Mouse (Mus musculus) neural tube, embryonic 13.5 days (tissue): Measurements from ENCODE around the gene Trmt44. TPM values are rescaled to one million over a fixed set of nuclear protein-coding genes. Genes with fewer than 3 reads are reported as not detected.
"Not testable (repeated sequence)": the region's sequence is repeated elsewhere in the genome, so short reads cannot be mapped to it uniquely, and the experiment has no call there.

ENCODE experiments used
- ATAC-seq: fragments of 200-750 bp; cut with Nextera tagmentation; 2 replicates; pipeline ENCODE4 v1.8.0; 2017; ENCODE audit warnings: low read depth, mild to moderate bottlenecking, moderate TSS enrichment, moderate library complexity
- H3K27ac ChIP-seq: fragments of 300-500 bp; sonication (generic); replicated peaks from 2 replicates; pipeline ENCODE4 v1.5.1; 2015; ENCODE audit warnings: moderate library complexity, mild to moderate bottlenecking, inconsistent platforms
- H3K27me3 ChIP-seq: fragments of 300-500 bp; sonication (generic); 2 replicates; pipeline ENCODE4 v1.6.1; 2015; ENCODE audit warnings: mild to moderate bottlenecking, inconsistent platforms
- H3K36me3 ChIP-seq: fragments of 300-500 bp; sonication (generic); 2 replicates; pipeline ENCODE4 v1.6.1; 2015; ENCODE audit warnings: mild to moderate bottlenecking, inconsistent platforms
- H3K4me1 ChIP-seq: fragments of 300-500 bp; sonication (generic); replicated peaks from 2 replicates; pipeline ENCODE4 v1.6.1; 2015; ENCODE audit warnings: inconsistent platforms
- H3K4me2 ChIP-seq: fragments of 300-500 bp; sonication (generic); 2 replicates; pipeline ENCODE4 v1.6.1; 2015; ENCODE audit warnings: inconsistent platforms, mild to moderate bottlenecking, moderate library complexity
- H3K4me3 ChIP-seq: fragments of 300-500 bp; sonication (generic); 2 replicates; pipeline ENCODE4 v1.5.1; 2015; ENCODE audit warnings: mild to moderate bottlenecking, inconsistent platforms
- H3K9ac ChIP-seq: fragments of 300-500 bp; sonication (generic); 2 replicates; pipeline ENCODE4 v1.6.1; 2015; ENCODE audit warnings: moderate library complexity, mild to moderate bottlenecking, inconsistent platforms
- H3K9me3 ChIP-seq: fragments of 300-500 bp; sonication (generic); 2 replicates; pipeline ENCODE4 v1.6.1; 2016; ENCODE audit warnings: inconsistent platforms
- WGBS: fragments of 180-500 bp; shearing (Covaris S2); methylation state at CpG from one replicate; pipeline ENCODE4 v1.1.7; 2015; 5-methylcytosine and 5-hydroxymethylcytosine counted together
- polyA plus RNA-seq: library from polyadenylated mRNA; unstranded; fragments of >200 nt; fragmentation: Nextera tagmentation; extraction: Ambion mirVana; gene quantifications from 2 replicates; pipeline ENCODE4 v1.2.1, GENCODE M21; 2015

Trmt44 gene
- polyA plus RNA-seq, 1 experiment from 2014 or later: 6.8 TPM

DNA sequence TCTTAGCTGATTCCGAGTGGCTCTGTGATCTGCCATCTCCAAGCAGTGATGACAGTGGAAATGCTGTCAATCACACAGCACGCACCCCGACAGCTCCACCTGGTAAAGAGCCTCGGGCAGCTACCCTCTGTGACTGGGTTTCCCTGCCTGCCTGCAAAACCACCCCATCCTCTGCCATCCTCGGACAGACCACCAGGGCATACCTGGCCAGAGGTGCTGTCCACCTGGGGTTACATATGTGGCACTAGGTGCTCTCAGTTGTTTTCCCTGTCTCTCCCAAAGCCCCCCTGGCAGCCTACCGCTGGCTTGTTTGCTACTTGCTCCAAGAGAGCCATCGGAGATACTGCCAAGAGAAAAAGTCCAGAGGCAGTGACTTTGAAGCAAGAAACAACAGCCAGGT lies 31.9 kb upstream of the Trmt44 start:
- no peak overlapping the region for H3K4me2 ChIP-seq
- ATAC-seq: no peak
- H3K27me3 ChIP-seq: no peaks in the 10 kb centered on the region
- peaks cover 44% of the 10 kb centered on the region for H3K36me3 ChIP-seq
- no peak overlapping the region for H3K27ac ChIP-seq
- no peak overlapping the region for H3K4me3 ChIP-seq
- H3K4me1 ChIP-seq: peaks cover 30% of the 10 kb centered on the region
- WGBS: 85% methylated on average over 7 of the region's 7 CpGs
- H3K9me3 ChIP-seq: no peaks in the 10 kb centered on the region
- H3K9ac ChIP-seq: no peak overlapping the region

DNA sequence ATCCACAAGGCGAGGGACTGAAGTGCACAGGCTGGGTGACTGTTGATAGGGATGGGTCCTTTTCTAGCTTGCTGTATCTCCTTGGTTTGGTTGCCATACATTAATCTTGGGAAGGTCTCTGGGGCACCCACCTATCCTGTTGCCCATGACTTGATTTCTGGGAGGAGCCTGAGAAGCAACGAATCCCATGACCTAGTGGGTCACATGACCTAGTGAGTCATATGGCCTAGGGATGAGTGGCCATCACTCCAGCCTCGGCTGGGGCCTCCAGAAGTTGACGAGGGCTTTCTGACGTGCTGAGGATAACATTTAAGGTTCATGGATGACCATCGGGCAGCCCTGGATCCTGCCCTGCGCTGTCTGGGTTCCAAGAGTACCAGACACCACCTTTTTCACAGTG lies 30.5 kb upstream of the Trmt44 start:
- Histone ChIP-seq H3K4me2 (no peak overlapping the region), H3K9me3 (no peaks in the 10 kb centered on the region), H3K27me3 (no peaks in the 10 kb centered on the region), H3K4me3 (no peak overlapping the region), H3K4me1 (peaks cover 30% of the 10 kb centered on the region), H3K36me3 (peaks cover 56% of the 10 kb centered on the region), H3K27ac (no peak overlapping the region), H3K9ac (no peak overlapping the region)
- ATAC-seq: no peak
- WGBS: 85% methylated on average over 7 of the region's 7 CpGs

DNA sequence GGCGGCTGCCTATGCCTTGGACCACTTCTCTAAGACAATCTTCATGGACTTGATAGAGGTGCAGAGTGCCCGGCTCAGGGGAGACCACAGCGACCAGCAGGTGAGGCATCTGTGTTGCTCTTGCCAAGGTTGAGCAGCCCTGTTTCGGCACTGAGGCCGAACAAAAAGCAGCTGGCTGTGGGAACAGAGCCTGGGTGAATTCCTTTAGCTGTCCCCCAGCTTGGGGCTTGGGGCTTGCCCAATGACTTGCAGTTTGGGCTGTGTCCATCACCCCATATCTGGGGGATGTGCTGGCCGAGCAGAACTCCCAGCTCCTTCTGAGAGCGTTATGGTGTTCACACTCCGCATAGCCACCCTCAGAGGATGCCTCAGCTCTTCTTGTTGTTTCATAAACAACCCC lies 26.7 kb upstream of the Trmt44 start:
- Histone ChIP-seq H3K9ac (no peak overlapping the region), H3K36me3 (peaks cover 82% of the 10 kb centered on the region), H3K4me1 (no peaks in the 10 kb centered on the region), H3K27me3 (no peaks in the 10 kb centered on the region), H3K27ac (no peak overlapping the region), H3K9me3 (no peaks in the 10 kb centered on the region), H3K4me3 (no peak overlapping the region), H3K4me2 (no peak overlapping the region)
- ATAC-seq: no peak
- 93% methylated on average over 8 of the region's 8 CpGs for WGBS

DNA sequence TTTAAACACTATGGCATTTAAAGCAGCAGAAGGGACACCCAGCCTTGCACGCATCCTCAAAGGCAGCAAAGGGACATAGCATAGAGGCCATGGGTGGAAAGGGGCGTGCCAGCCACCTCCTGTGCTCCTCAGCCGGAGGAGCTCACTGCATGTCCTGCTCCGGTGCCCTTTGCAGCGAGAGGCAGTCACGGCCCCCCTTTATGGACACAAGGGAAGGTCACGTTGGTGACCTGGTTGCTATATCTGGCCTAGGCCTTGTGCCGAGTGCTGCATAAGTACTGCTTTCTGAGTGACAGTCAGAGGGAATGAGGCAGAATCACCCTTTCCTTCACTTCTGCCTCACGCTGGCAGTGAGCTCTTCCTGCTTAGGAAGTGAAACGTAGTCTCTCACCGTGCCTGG lies 25.4 kb upstream of the Trmt44 start:
- Histone ChIP-seq H3K9me3 (no peaks in the 10 kb centered on the region), H3K4me1 (no peaks in the 10 kb centered on the region), H3K4me3 (no peak overlapping the region), H3K27ac (no peak overlapping the region), H3K9ac (no peak overlapping the region), H3K4me2 (no peak overlapping the region), H3K27me3 (no peaks in the 10 kb centered on the region), H3K36me3 (peaks cover 82% of the 10 kb centered on the region)
- 79% methylated on average over 11 of the region's 11 CpGs for WGBS
- ATAC-seq: no peak

DNA sequence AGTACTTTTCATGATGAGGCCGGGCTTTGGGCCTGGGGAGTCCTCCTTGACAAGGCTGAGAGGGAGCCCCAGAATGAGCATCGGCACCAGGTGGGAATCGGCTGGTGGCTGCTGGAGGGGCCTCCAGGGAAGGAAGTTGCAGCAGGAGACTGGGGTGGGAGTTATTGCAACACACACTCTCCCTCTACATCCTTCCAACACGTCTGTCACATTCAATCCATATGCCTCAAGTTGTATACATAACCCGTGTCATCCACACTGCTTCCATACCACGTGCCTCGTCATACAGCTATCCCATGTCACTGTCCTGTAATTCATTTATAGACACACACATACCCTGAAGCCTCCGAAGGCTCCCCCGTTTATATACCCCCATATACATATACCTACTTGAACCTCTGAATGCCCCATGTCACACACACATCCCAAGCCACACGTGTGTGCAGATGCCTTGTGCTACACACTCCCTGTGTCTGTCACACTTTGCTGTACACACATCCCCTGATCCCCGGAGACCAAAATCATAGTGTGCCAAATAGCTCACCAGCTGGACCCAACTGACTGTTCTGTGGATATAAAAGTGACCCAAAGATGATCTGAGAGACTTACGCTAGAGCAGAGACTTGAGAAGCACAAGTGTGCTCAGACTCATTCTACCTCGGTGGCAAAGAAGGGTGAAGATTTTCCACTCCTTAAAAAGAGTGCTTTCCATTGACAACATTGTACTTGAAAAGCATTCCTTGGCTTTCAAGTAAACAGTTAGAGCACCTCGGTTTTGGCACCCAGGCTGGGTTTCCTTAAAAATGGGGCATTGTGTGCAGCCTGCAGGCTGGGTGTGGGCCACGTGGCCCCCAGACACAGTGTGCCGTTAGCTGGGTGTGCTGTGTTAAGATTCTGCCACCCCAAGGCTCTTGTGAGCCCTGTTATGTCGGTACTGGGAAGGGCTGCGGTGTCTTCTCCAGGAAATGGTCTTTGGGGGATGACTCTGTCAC lies 21.6 kb upstream of the Trmt44 start:
- Histone ChIP-seq H3K9me3 (no peaks in the 10 kb centered on the region), H3K4me2 (no peak overlapping the region), H3K9ac (no peak overlapping the region), H3K27me3 (no peaks in the 10 kb centered on the region), H3K4me3 (no peak overlapping the region), H3K4me1 (no peaks in the 10 kb centered on the region), H3K36me3 (peaks cover 79% of the 10 kb centered on the region), H3K27ac (no peak overlapping the region)
- 87% methylated on average over 18 of the region's 18 CpGs for WGBS
- no peak for ATAC-seq

DNA sequence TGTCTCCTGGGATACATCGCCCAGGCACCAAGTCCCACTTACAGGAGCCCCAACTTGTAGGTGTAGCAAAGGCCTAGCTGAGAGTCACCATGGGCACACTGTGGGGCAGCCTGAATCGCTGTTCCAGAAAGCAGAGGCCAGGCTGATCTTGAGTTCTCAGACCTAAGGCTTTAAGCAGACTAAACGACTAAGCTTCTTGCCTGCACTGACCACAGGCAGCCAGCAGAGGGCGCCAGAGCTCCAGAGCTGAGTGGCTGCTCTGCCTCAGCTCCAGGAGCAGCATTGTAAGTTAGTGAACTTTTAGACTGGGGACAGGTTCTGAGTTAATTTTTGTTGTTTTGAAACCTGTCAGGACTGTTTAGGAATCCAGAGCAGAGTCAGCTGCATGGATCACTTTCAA lies 20.8 kb upstream of the Trmt44 start:
- Histone ChIP-seq H3K9ac (no peak overlapping the region), H3K9me3 (no peaks in the 10 kb centered on the region), H3K27me3 (no peaks in the 10 kb centered on the region), H3K4me2 (no peak overlapping the region), H3K4me3 (no peak overlapping the region), H3K36me3 (peaks cover 81% of the 10 kb centered on the region), H3K4me1 (no peaks in the 10 kb centered on the region), H3K27ac (no peak overlapping the region)
- WGBS: 19% methylated on average over 4 of the region's 4 CpGs
- ATAC-seq: 0 out of 2 replicates have a peak, but pooled peaks have one; percentile 43

DNA sequence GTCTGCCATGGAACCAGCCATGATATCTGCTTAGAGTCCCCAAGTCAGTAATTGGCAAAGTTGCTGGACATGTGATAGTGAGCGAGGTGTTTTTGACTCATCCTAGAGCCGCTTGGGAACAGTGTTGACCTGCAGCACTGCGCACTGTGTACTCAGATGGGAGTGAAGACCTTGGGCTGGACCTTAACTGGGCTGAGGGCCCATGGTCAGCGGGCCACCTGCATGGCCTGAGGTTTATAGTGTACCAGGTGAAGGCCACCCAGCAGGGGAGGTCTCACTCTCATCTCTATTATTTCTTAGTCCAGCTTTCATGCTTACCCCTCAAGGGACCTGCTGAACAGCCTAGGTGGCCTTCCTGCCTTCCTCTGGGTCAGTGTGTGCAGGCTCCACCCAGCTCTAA lies 19.9 kb upstream of the Trmt44 start:
- no peaks in the 10 kb centered on the region for H3K27me3 ChIP-seq
- peaks cover 4% of the 10 kb centered on the region; the same call in 1 of the 2 replicates for H3K9me3 ChIP-seq
- no peak for ATAC-seq
- H3K4me3 ChIP-seq: no peak overlapping the region
- H3K4me1 ChIP-seq: no peaks in the 10 kb centered on the region
- H3K4me2 ChIP-seq: no peak overlapping the region
- no peak overlapping the region for H3K9ac ChIP-seq
- no peak overlapping the region for H3K27ac ChIP-seq
- H3K36me3 ChIP-seq: peaks cover 81% of the 10 kb centered on the region
- 94% methylated on average over 4 of the region's 4 CpGs for WGBS

DNA sequence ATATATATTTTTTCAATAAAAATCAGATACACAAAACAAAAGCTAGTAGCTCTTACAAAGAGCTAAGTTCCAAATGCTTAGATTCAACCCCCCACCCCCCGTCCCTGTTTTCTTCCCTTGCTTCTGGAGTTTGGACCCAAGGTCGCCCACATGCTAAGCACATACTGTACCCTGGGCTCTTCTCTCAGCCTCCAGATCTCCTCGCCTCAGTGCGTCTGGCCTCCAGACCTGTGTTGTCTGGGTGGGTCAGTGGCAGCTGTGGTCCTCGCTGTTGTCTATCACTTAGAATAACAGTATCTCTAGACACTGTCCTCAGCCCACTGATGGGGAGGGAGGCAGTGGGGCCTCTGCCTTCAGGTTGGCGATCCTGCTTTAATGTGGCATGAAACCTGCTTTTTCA lies 18.4 kb upstream of the Trmt44 start:
- H3K4me3 ChIP-seq: no peak overlapping the region
- no peak overlapping the region for H3K4me2 ChIP-seq
- H3K9me3 ChIP-seq: peaks cover 4% of the 10 kb centered on the region; the same call in 1 of the 2 replicates
- H3K4me1 ChIP-seq: no peaks in the 10 kb centered on the region
- 89% methylated on average over 6 of the region's 6 CpGs for WGBS
- no peak for ATAC-seq
- no peak overlapping the region for H3K27ac ChIP-seq
- H3K27me3 ChIP-seq: no peaks in the 10 kb centered on the region
- peaks cover 82% of the 10 kb centered on the region for H3K36me3 ChIP-seq
- H3K9ac ChIP-seq: no peak overlapping the region

DNA sequence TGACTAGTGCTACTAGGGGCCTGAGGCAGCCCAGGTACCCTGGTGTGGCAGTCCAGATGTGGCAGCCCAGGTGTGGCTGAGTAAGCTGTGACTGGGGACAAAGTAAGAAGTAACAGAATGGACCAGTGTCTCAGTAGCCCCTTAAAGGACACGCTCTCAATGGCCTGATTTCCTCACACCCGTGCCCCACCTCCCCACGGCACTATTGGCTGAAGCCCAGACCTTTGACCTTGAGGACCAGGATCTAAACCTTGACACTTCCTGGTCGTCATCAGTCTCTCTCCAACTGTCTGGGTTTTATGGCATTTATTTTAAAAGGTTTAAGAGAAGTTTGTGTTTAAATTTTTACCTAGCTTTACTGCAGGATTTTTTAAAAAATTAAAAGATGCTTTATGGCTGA lies 18.0 kb upstream of the Trmt44 start:
- Histone ChIP-seq H3K27me3 (no peaks in the 10 kb centered on the region), H3K4me2 (no peak overlapping the region), H3K4me1 (no peaks in the 10 kb centered on the region), H3K9me3 (peaks cover 4% of the 10 kb centered on the region; the same call in 1 of the 2 replicates), H3K4me3 (no peak overlapping the region), H3K27ac (no peak overlapping the region), H3K36me3 (peaks cover 82% of the 10 kb centered on the region), H3K9ac (no peak overlapping the region)
- no peak for ATAC-seq
- 78% methylated on average over 4 of the region's 4 CpGs for WGBS

DNA sequence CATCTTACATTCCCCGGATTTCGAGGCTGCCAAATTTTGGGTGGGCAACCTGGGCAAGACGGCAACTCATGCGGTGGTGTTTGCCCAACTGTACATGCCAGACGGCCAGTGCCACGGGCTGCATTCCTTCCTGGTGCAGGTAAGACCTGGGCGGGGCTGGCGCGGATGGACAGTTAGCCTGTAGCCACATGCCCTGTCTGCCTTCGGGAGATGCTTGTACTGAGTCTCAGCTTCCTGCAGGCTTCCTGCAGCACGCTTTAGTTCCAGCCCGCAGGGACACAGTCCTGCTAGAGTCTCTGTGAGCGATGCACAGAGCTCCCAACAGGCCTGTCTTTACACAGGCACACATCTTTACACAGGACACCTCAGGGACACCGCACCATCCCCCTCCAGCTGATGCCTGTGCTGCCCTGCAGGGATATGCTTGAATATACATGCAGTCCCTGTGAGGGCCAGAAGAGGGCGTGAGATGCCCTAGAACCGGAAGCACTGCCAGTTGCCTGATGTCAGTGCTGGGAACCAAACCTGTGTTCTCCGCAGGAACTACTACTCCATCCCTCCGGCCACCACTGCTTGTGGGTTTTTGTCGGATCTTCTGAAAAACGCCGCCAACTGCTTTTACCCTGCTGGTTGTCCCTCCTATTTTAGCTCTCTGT lies 17.3 kb upstream of the Trmt44 start:
- Histone ChIP-seq H3K36me3 (peaks cover 80% of the 10 kb centered on the region), H3K27ac (no peak overlapping the region), H3K4me3 (no peak overlapping the region), H3K4me1 (no peaks in the 10 kb centered on the region), H3K27me3 (no peaks in the 10 kb centered on the region), H3K4me2 (no peak overlapping the region), H3K9ac (no peak overlapping the region), H3K9me3 (peaks cover 4% of the 10 kb centered on the region; the same call in 1 of the 2 replicates)
- no peak for ATAC-seq
- 85% methylated on average over 21 of the region's 21 CpGs for WGBS

DNA sequence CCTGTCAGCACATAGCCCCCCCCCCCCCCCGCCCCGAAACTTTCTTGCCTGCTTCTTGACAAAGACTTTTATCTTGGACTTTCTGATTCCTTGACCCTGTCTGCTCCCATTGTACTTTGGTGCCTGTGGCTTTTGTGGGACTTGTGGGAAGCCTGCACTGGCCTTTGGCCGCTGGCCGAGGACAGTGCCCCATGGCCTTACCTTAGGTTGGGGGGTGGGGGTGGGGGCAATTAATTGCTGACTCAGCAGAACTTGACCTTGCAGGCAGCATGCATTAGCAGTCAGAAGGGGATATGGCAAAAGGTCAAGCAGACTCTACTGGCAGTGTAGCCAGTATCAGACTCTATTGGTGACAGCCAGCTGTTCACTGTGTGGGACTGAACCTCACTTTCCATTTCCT lies 16.6 kb upstream of the Trmt44 start:
- ATAC-seq: no peak
- Histone ChIP-seq H3K27ac (no peak overlapping the region), H3K36me3 (peaks cover 79% of the 10 kb centered on the region), H3K4me1 (no peaks in the 10 kb centered on the region), H3K27me3 (no peaks in the 10 kb centered on the region), H3K9me3 (peaks cover 4% of the 10 kb centered on the region; the same call in 1 of the 2 replicates), H3K9ac (no peak overlapping the region), H3K4me2 (no peak overlapping the region), H3K4me3 (no peak overlapping the region)
- WGBS: 93% methylated on average over 4 of the region's 4 CpGs

DNA sequence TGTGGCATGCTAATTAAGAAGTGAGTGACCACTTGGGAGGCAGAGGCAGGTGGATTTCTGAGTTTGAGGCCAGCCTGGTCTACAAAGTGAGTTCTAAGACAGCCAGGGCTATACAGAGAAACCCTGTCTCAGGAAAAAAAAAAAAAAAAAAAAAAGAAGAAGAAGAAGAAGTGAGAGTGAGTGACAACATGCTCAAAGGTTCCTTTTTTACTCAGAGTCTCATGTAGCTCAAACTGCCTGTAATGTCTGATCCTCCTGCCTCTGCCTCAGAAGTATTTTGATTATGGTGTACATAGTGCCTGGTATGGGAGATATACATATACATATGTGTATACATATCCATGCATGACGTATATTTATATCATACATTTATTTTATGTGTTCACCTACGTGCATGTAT lies 9.4 kb upstream of the Trmt44 start:
- not testable (repeated sequence) for H3K27me3 ChIP-seq, H3K9ac ChIP-seq, H3K27ac ChIP-seq, H3K4me3 ChIP-seq, ATAC-seq, H3K9me3 ChIP-seq
- H3K36me3 ChIP-seq: peaks cover 18% of the 10 kb centered on the region
- H3K4me2 ChIP-seq: peak overlapping the region; percentile 81; the same call in 1 of the 2 replicates
- peaks cover 30% of the 10 kb centered on the region for H3K4me1 ChIP-seq
- 87% methylated on average over 2 of the region's 2 CpGs for WGBS
